Mouse (Mus musculus): ENCODE data around the gene Jchain. TPM values are rescaled to one million over a fixed set of nuclear protein-coding genes. Genes with fewer than 3 reads are reported as not detected.
A peak's percentile ranks its signal among the peaks of the same experiment; 100 is the strongest.
"Not testable (repeated sequence)": the region's sequence is repeated elsewhere in the genome, so short reads cannot be mapped to it uniquely, and the experiment has no call there.

Jchain gene
- polyA plus RNA-seq, 1 experiment = not detected

DNA sequence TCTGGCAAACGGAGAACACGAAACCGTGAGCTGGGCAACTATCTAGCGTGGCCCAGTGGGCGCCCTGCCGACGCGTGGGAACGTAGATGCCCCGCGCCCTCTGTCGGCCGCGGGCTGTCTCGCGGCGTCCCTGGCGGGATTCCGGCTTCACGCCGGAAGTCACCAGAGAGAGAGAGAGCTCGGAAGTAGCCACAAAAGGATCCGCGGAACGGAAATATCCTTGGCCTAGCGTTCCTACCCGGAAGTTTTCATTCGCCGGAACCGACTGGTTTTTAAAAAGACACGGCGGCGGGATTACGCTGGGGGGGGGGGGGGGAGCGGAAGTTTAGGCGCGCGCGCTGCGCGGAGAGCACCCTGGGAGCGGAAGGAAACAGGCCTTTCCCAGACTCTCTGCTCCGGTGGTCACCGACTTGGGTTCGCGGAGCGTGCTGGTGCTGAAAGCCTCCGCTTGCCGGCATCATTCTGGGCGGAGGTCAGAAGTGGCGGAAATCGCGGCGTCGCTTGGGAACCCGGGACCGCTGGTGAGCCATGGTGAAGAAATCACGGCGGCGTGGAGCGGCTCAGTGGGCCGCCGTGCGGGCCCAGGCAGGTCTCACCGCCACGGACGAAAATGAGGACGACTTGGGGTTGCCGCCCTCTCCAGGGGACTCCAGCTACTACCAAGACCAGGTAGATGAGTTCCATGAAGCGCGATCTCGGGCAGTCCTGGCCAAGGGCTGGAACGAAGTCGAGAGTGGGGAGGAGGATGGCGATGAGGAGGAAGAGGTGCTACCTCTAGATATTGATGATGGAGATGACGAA lies 26.6 kb upstream of the Jchain start, which contains the start of gene Utp3:
Gene Utp3, plus strand, starts transcription at position 377 of the 801 bp plus-strand sequence.
- Histone ChIP-seq H3K4me3 (ENCODE audit: insufficient read depth, poor library complexity, severe bottlenecking) (peak within 1 kb of the TSS; percentile 89), H3ac (ENCODE audit: control insufficient read depth, insufficient read length, low read depth) (peak within 1 kb of the TSS; percentile 92), H3K79me2 (ENCODE audit: control insufficient read depth, insufficient read depth) (peaks cover 32% of the 10 kb centered on the region), H3K27me3 (ENCODE audit: control insufficient read depth, insufficient read depth, insufficient read length) (no peaks in the 10 kb centered on the region), H3K36me3 (ENCODE audit: control insufficient read depth, insufficient read depth) (peaks cover 25% of the 10 kb centered on the region), H3K79me3 (ENCODE audit: low read depth) (peaks cover 30% of the 10 kb centered on the region)
- TF ChIP-seq USF1 (IDR thresholded peaks at IDR 0.05; ENCODE audit: low read depth) = no peak
- no peak for TF ChIP-seq CEBPB (IDR thresholded peaks at IDR 0.05; ENCODE audit: low read depth)
- no peak for TF ChIP-seq FOSL1 (IDR thresholded peaks at IDR 0.05; ENCODE audit: insufficient read depth, low read length, poor library complexity, severe bottlenecking)
- peak; percentile 92 for TF ChIP-seq CTCF (IDR thresholded peaks at IDR 0.05; ENCODE audit: control insufficient read depth, insufficient read depth, insufficient read length)
- peak; percentile 72 for TF ChIP-seq MAX (IDR thresholded peaks at IDR 0.05)

DNA sequence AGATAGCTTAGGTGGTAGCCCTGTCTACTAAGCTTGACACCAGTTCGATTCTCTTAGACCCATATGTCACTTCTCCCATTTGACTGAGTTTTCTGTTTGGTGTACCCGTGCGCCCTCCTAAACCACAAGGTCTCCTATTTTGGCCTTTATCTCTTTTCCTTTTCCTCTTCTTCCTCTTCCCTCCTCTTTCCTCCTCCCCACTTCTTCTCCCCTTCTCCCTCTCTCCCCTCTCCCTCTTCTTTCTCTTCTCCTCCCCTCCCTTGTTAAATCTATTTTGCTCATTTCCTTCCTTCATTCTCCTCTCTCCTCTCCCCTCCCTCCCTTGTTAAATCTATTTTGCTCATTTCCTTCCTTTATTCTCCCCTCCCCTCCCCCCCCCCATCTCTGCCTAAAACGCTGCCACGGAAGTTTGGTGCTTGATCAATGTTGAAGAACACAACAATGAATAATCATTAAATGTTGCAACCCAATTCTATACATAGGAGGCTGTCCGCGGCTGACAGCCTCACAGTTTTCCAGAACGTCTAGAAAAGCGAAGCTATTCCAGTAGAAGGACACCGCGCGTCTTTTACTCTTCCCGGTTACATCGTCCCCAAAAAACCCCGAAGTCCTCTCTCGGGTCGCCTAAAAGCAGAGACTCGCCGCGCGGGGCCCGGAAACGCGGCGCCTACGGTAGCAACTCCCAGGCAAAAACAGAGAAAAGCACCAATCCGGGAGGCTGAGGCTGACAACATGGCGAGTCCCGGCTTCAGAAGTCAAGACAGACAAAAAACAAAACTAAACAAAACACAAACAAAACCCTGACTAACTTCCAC lies 25.8 kb upstream of the Jchain start:
- peak overlapping the region; percentile 41 for H3K4me3 ChIP-seq (ENCODE audit: insufficient read depth, poor library complexity, severe bottlenecking)
- peak overlapping the region; percentile 69 for H3ac ChIP-seq (ENCODE audit: control insufficient read depth, insufficient read length, low read depth)
- no peaks in the 10 kb centered on the region for H3K27me3 ChIP-seq (ENCODE audit: control insufficient read depth, insufficient read depth, insufficient read length)
- H3K79me3 ChIP-seq (ENCODE audit: low read depth) = peaks cover 30% of the 10 kb centered on the region
- peaks cover 32% of the 10 kb centered on the region for H3K79me2 ChIP-seq (ENCODE audit: control insufficient read depth, insufficient read depth)
- peaks cover 25% of the 10 kb centered on the region for H3K36me3 ChIP-seq (ENCODE audit: control insufficient read depth, insufficient read depth)
- TF ChIP-seq CEBPB (IDR thresholded peaks at IDR 0.05; ENCODE audit: low read depth) (no peak), USF1 (IDR thresholded peaks at IDR 0.05; ENCODE audit: low read depth) (no peak), MYOG (IDR thresholded peaks at IDR 0.05; ENCODE audit: control insufficient read depth, extremely low read depth, insufficient read length) (no peak), MYOD1 (IDR thresholded peaks at IDR 0.05; ENCODE audit: control insufficient read depth, insufficient read length, low read depth) (no peak), MAX (IDR thresholded peaks at IDR 0.05) (no peak), CTCF (IDR thresholded peaks at IDR 0.05; ENCODE audit: control insufficient read depth, insufficient read depth, insufficient read length) (no peak), FOSL1 (IDR thresholded peaks at IDR 0.05; ENCODE audit: insufficient read depth, low read length, poor library complexity, severe bottlenecking) (no peak)

DNA sequence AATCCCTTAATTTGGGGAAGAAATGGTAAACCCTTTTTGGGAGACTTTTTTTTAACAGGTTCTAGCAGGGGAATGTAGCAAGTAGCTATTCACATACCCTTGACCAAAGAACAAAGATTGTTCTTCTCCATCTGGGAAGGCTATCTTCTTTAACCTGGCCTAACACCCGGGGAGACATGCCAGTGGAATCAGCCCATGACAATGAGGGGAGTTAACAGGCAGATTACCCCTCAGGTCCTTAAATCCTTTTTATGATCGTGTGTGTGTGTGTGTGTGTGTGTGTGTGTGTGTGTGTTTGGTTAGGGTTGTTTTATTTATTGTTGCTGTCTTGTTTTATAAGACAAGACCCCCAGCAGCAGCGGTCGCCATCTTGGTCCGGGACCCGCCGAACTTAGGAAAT lies 17.8 kb upstream of the Jchain start:
- TF ChIP-seq MYOG (IDR thresholded peaks at IDR 0.05; ENCODE audit: control insufficient read depth, extremely low read depth, insufficient read length) = no peak
- no peak for TF ChIP-seq MYOD1 (IDR thresholded peaks at IDR 0.05; ENCODE audit: control insufficient read depth, insufficient read length, low read depth)
- no peak for TF ChIP-seq CEBPB (IDR thresholded peaks at IDR 0.05; ENCODE audit: low read depth)
- no peak for TF ChIP-seq USF1 (IDR thresholded peaks at IDR 0.05; ENCODE audit: low read depth)
- TF ChIP-seq CTCF (IDR thresholded peaks at IDR 0.05; ENCODE audit: control insufficient read depth, insufficient read depth, insufficient read length) = no peak
- TF ChIP-seq FOSL1 (IDR thresholded peaks at IDR 0.05; ENCODE audit: insufficient read depth, low read length, poor library complexity, severe bottlenecking) = no peak
- no peak for TF ChIP-seq MAX (IDR thresholded peaks at IDR 0.05)
- Histone ChIP-seq H3K36me3 (ENCODE audit: control insufficient read depth, insufficient read depth) (no peaks in the 10 kb centered on the region), H3K4me3 (ENCODE audit: insufficient read depth, poor library complexity, severe bottlenecking) (no peak overlapping the region), H3ac (ENCODE audit: control insufficient read depth, insufficient read length, low read depth) (no peak overlapping the region), H3K79me3 (ENCODE audit: low read depth) (no peaks in the 10 kb centered on the region), H3K79me2 (ENCODE audit: control insufficient read depth, insufficient read depth) (no peaks in the 10 kb centered on the region), H3K27me3 (ENCODE audit: control insufficient read depth, insufficient read depth, insufficient read length) (no peaks in the 10 kb centered on the region)

DNA sequence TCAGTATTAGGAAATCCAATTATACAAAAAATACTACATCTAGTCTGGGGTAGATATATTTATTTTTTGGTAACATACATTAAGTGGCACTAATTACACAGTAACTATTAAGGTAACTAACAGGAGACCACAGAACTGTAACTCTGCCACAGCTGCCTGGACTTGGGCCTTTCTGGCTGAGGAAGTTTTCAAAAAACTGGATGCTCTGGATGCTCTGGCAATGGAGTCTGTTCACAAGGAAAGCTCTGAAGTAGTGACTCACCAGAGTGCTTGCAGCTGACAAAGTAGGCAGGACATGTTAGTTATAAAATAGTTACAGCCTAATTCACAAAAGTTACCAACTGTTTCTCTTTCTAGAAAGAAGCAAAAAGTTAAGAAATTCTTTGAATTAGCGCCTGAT lies 16.7 kb upstream of the Jchain start:
- H3ac ChIP-seq (ENCODE audit: control insufficient read depth, insufficient read length, low read depth); H3K36me3 ChIP-seq (ENCODE audit: control insufficient read depth, insufficient read depth); H3K27me3 ChIP-seq (ENCODE audit: control insufficient read depth, insufficient read depth, insufficient read length); H3K79me2 ChIP-seq (ENCODE audit: control insufficient read depth, insufficient read depth); H3K79me3 ChIP-seq (ENCODE audit: low read depth); H3K4me3 ChIP-seq (ENCODE audit: insufficient read depth, poor library complexity, severe bottlenecking): not testable (repeated sequence)

DNA sequence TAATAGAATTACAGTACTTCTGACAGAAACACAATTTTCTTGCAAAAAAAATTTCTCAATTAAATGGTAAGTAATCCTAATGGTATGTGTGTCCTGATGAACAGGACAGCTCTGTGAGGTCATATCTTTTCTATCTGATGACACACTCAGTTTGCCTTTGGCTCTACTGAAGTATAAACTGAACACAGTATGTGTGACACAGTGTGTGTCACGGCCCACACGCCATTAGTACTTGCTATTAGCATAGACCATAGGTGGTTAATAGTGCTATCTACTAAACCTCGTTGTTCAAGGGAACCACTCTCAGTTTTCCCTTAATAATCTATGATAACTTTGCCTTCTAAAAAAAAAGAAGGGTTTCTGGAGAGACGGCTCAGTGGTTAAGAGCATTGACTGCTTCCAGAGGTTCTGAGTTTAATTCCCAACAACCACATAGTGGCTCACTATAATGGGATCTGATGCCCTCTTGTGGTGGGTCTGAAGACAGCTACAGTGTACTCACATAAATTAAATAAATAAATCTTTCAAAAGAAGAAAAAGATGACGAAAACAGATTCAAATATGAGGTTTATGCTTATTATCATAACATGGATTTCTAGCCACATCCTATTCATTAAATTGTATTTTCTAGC lies 15.1 kb upstream of the Jchain start:
- H3ac ChIP-seq (ENCODE audit: control insufficient read depth, insufficient read length, low read depth) = no peak overlapping the region
- no peaks in the 10 kb centered on the region for H3K79me3 ChIP-seq (ENCODE audit: low read depth)
- no peaks in the 10 kb centered on the region for H3K36me3 ChIP-seq (ENCODE audit: control insufficient read depth, insufficient read depth)
- H3K27me3 ChIP-seq (ENCODE audit: control insufficient read depth, insufficient read depth, insufficient read length) = no peaks in the 10 kb centered on the region
- no peaks in the 10 kb centered on the region for H3K79me2 ChIP-seq (ENCODE audit: control insufficient read depth, insufficient read depth)
- TF ChIP-seq CEBPB (IDR thresholded peaks at IDR 0.05; ENCODE audit: low read depth) (no peak), USF1 (IDR thresholded peaks at IDR 0.05; ENCODE audit: low read depth) (no peak), MYOD1 (IDR thresholded peaks at IDR 0.05; ENCODE audit: control insufficient read depth, insufficient read length, low read depth) (no peak), MAX (IDR thresholded peaks at IDR 0.05) (no peak), FOSL1 (IDR thresholded peaks at IDR 0.05; ENCODE audit: insufficient read depth, low read length, poor library complexity, severe bottlenecking) (no peak), MYOG (IDR thresholded peaks at IDR 0.05; ENCODE audit: control insufficient read depth, extremely low read depth, insufficient read length) (no peak), CTCF (IDR thresholded peaks at IDR 0.05; ENCODE audit: control insufficient read depth, insufficient read depth, insufficient read length) (no peak)
- H3K4me3 ChIP-seq (ENCODE audit: insufficient read depth, poor library complexity, severe bottlenecking) = no peak overlapping the region
